Mouse (Mus musculus): ENCODE measurements around the gene Tmem178. TPM values are rescaled to one million over a fixed set of nuclear protein-coding genes. Genes with fewer than 3 reads are reported as not detected.

Gene Tmem178
- polyA plus RNA-seq, 1 experiment: 19.9 TPM

DNA sequence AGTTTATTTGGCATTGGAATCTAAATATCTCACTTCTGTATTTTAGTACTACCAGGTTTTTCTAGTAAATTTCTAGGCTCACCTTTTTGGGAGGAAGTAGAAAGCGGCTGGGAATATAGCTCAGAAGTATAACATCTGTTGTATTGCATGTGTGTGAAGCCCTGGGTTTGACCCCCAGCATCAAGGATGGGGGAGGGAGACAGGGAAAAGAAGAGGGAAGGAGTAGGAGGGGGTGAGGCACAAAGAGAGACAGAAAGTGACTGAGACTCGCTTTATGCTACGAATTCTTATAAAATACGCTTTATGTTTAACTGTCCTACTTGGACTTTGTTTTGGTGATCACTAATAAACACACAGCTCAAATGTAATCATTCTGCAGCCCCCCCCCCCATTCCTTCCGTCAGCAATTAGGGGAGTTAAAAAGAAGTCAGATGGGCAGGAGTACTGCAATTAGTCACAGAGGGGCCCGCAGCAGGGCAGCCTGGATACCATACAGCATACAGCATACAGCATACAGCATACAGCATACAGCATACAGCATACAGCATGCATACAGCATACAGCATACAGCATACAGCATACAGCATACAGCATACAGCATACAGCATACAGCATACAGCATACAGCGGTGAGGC is 103.6 kb downstream of the Tmem178 start:
- Histone ChIP-seq H3K36me3 (ENCODE audit: control insufficient read depth, insufficient read depth, low read length) (no peaks in the 10 kb centered on the region; the same call in 1 of the 2 replicates), H3K4me3 (ENCODE audit: insufficient read depth, low read depth, low read length) (no peak overlapping the region), H3K27me3 (replicated peaks; ENCODE audit: control insufficient read depth, insufficient read depth, low read length) (no peaks in the 10 kb centered on the region), H3K4me1 (ENCODE audit: control insufficient read depth, insufficient read depth, low read length) (no peaks in the 10 kb centered on the region), H3K27ac (ENCODE audit: insufficient read depth, low read depth, low read length) (no peak overlapping the region)
- 92% methylated on average over 7 of the region's 7 CpGs for whole genome bisulfite sequencing
- DNase-seq: no peak
- TF ChIP-seq POLR2A (IDR thresholded peaks at IDR 0.05; ENCODE audit: low read depth, low read length): no peak

Other genes starting within 250 kb of the Tmem178 start
- 16.4 and 19.4 TPM in 2 replicates for gene Map4k3, start 216.1 kb upstream of the Tmem178 start, polyA plus RNA-seq (2012; rRNA removed)
- 1.6 and 2.3 TPM in 2 replicates for gene Thumpd2, start 120.5 kb downstream of the Tmem178 start, polyA plus RNA-seq (2012; rRNA removed)

Measured in kidney, adult 2 months (tissue).